Mouse (Mus musculus): ENCODE data around the gene Slbp. TPM values are rescaled to one million over a fixed set of nuclear protein-coding genes. Genes with fewer than 3 reads are reported as not detected.

Gene Slbp
- 119 and 138 TPM in 2 replicates for polyA plus RNA-seq (2015; fragmentation: Nextera tagmentation; extraction: Ambion mirVana)

- H3K36me3 ChIP-seq (ENCODE audit: control insufficient read depth, insufficient read depth), result peaks cover 34% of the 10 kb centered on the region
- peak within 1 kb of the TSS; percentile 68 for H3K4me3 ChIP-seq (ENCODE audit: low read length)
- peak; percentile 96 for ATAC-seq (replicated peaks; ENCODE audit: extremely low read depth, insufficient read depth, low FRiP score)
- peak within 1 kb of the TSS; percentile 74 for H3K4me2 ChIP-seq (ENCODE audit: low read depth, low read length)
- no peaks in the 10 kb centered on the region for H3K9me3 ChIP-seq (replicated peaks; ENCODE audit: control insufficient read depth, low read length)
- H3K27me3 ChIP-seq (ENCODE audit: control insufficient read depth, insufficient read depth, low read length), result no peaks in the 10 kb centered on the region
- H3K9ac ChIP-seq (ENCODE audit: low read length), result peak within 1 kb of the TSS; percentile 73
- under 1% methylated on average over 82 of the region's 82 CpGs for WGBS
- H3K27ac ChIP-seq (ENCODE audit: low read length), result peak within 1 kb of the TSS; percentile 87
- H3K4me1 ChIP-seq (ENCODE audit: control insufficient read depth, insufficient read depth, low read length), result peaks cover 32% of the 10 kb centered on the region
Observed at GRCm38 (mm10) chr5:33651921-33652782, at the start of gene Slbp. TSS of gene Slbp (minus strand) at chr5:33652574.

GRCm38 (mm10) chr5:33701832-33702231, 49.5 kb upstream of the Slbp start:
- H3K4me1 ChIP-seq (ENCODE audit: control insufficient read depth, insufficient read depth, low read length), result peaks cover 22% of the 10 kb centered on the region
- H3K27me3 ChIP-seq (ENCODE audit: control insufficient read depth, insufficient read depth, low read length), result peaks cover under 1% of the 10 kb centered on the region; the same call in 1 of the 2 replicates
- no peaks in the 10 kb centered on the region for H3K9me3 ChIP-seq (replicated peaks; ENCODE audit: control insufficient read depth, low read length)
- H3K4me2 ChIP-seq (ENCODE audit: low read depth, low read length), result no peak overlapping the region
- H3K27ac ChIP-seq (ENCODE audit: low read length), result no peak overlapping the region
- ATAC-seq (replicated peaks; ENCODE audit: extremely low read depth, insufficient read depth, low FRiP score), result no peak
- 81% methylated on average over 11 of the region's 11 CpGs for WGBS
- H3K36me3 ChIP-seq (ENCODE audit: control insufficient read depth, insufficient read depth), result no peaks in the 10 kb centered on the region
- H3K9ac ChIP-seq (ENCODE audit: low read length), result no peak overlapping the region
- no peak overlapping the region for H3K4me3 ChIP-seq (ENCODE audit: low read length)

GRCm38 (mm10) chr5:33700010-33700409, 47.6 kb upstream of the Slbp start:
- Histone ChIP-seq H3K9ac (ENCODE audit: low read length) (no peak overlapping the region), H3K4me2 (ENCODE audit: low read depth, low read length) (no peak overlapping the region), H3K4me3 (ENCODE audit: low read length) (no peak overlapping the region), H3K36me3 (ENCODE audit: control insufficient read depth, insufficient read depth) (no peaks in the 10 kb centered on the region), H3K27me3 (ENCODE audit: control insufficient read depth, insufficient read depth, low read length) (peaks cover 13% of the 10 kb centered on the region), H3K9me3 (replicated peaks; ENCODE audit: control insufficient read depth, low read length) (no peaks in the 10 kb centered on the region), H3K27ac (ENCODE audit: low read length) (no peak overlapping the region), H3K4me1 (ENCODE audit: control insufficient read depth, insufficient read depth, low read length) (peaks cover 15% of the 10 kb centered on the region)
- ATAC-seq (replicated peaks; ENCODE audit: extremely low read depth, insufficient read depth, low FRiP score), result no peak
- 23% methylated on average over 13 of the region's 13 CpGs for WGBS

DNA sequence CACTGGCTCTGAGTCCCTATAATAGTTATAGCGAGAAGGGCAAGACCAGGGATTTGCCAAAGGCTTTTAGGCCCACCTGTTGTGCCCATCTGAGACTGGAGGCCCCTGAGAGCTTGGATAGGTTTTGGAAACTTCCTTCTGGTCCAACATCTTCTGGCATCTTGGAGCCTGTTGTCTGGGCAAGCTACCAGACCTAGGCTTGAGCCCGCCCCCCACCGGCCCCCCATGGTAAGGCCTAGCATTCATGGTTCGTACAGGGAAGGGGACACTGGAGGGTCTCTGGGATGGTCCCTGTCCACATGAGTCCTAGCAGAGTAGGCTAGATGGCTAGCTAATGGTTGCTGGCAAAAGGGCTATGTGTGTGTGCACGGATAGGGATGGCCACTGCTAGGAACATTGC, 46.3 kb upstream of the Slbp start:
- Histone ChIP-seq H3K27me3 (ENCODE audit: control insufficient read depth, insufficient read depth, low read length) (peaks cover 21% of the 10 kb centered on the region), H3K9ac (ENCODE audit: low read length) (no peak overlapping the region), H3K4me1 (ENCODE audit: control insufficient read depth, insufficient read depth, low read length) (peaks cover 16% of the 10 kb centered on the region), H3K4me3 (ENCODE audit: low read length) (no peak overlapping the region), H3K27ac (ENCODE audit: low read length) (no peak overlapping the region), H3K36me3 (ENCODE audit: control insufficient read depth, insufficient read depth) (no peaks in the 10 kb centered on the region), H3K4me2 (ENCODE audit: low read depth, low read length) (no peak overlapping the region), H3K9me3 (replicated peaks; ENCODE audit: control insufficient read depth, low read length) (no peaks in the 10 kb centered on the region)
- 94% methylated on average over 5 of the region's 5 CpGs for WGBS
- ATAC-seq (replicated peaks; ENCODE audit: extremely low read depth, insufficient read depth, low FRiP score), result no peak

- H3K27ac ChIP-seq (ENCODE audit: low read length), result no peak overlapping the region
- no peak overlapping the region for H3K9ac ChIP-seq (ENCODE audit: low read length)
- peaks cover 21% of the 10 kb centered on the region for H3K27me3 ChIP-seq (ENCODE audit: control insufficient read depth, insufficient read depth, low read length)
- H3K36me3 ChIP-seq (ENCODE audit: control insufficient read depth, insufficient read depth), result no peaks in the 10 kb centered on the region
- no peak overlapping the region for H3K4me2 ChIP-seq (ENCODE audit: low read depth, low read length)
- peaks cover 16% of the 10 kb centered on the region for H3K4me1 ChIP-seq (ENCODE audit: control insufficient read depth, insufficient read depth, low read length)
- ATAC-seq (replicated peaks; ENCODE audit: extremely low read depth, insufficient read depth, low FRiP score), result no peak
- H3K9me3 ChIP-seq (replicated peaks; ENCODE audit: control insufficient read depth, low read length), result no peaks in the 10 kb centered on the region
- H3K4me3 ChIP-seq (ENCODE audit: low read length), result no peak overlapping the region
- 39% methylated on average over 13 of the region's 13 CpGs for WGBS
Observed at GRCm38 (mm10) chr5:33697947-33698512, 45.7 kb upstream of the Slbp start.

- H3K36me3 ChIP-seq (ENCODE audit: control insufficient read depth, insufficient read depth), result no peaks in the 10 kb centered on the region
- H3K4me2 ChIP-seq (ENCODE audit: low read depth, low read length), result no peak overlapping the region
- no peak overlapping the region for H3K27ac ChIP-seq (ENCODE audit: low read length)
- no peak overlapping the region for H3K9ac ChIP-seq (ENCODE audit: low read length)
- H3K9me3 ChIP-seq (replicated peaks; ENCODE audit: control insufficient read depth, low read length), result no peaks in the 10 kb centered on the region
- peaks cover 20% of the 10 kb centered on the region for H3K4me1 ChIP-seq (ENCODE audit: control insufficient read depth, insufficient read depth, low read length)
- 64% methylated on average over 1 of the region's 1 CpGs for WGBS
- peaks cover 21% of the 10 kb centered on the region for H3K27me3 ChIP-seq (ENCODE audit: control insufficient read depth, insufficient read depth, low read length)
- no peak for ATAC-seq (replicated peaks; ENCODE audit: extremely low read depth, insufficient read depth, low FRiP score)
- H3K4me3 ChIP-seq (ENCODE audit: low read length), result no peak overlapping the region
Observed at GRCm38 (mm10) chr5:33697534-33697933, 45.2 kb upstream of the Slbp start.

- Histone ChIP-seq H3K4me2 (ENCODE audit: low read depth, low read length) (no peak overlapping the region), H3K27me3 (ENCODE audit: control insufficient read depth, insufficient read depth, low read length) (peaks cover 21% of the 10 kb centered on the region)
- ATAC-seq (replicated peaks; ENCODE audit: extremely low read depth, insufficient read depth, low FRiP score), result no peak
Observed at GRCm38 (mm10) chr5:33696430-33696829, 44.1 kb upstream of the Slbp start.

GRCm38 (mm10) chr5:33695718-33696121, 43.3 kb upstream of the Slbp start:
- WGBS, result 7% methylated on average over 24 of the region's 24 CpGs
- ATAC-seq (replicated peaks; ENCODE audit: extremely low read depth, insufficient read depth, low FRiP score), result peak; percentile 45; the same call in 1 of the 2 replicates

More at GRCm38 (mm10) chr5:33696430-33696829, 44.1 kb upstream of the Slbp start:
- H3K4me3 ChIP-seq (ENCODE audit: low read length), result no peak overlapping the region
- no peak overlapping the region for H3K27ac ChIP-seq (ENCODE audit: low read length)
- H3K9ac ChIP-seq (ENCODE audit: low read length), result no peak overlapping the region
- H3K9me3 ChIP-seq (replicated peaks; ENCODE audit: control insufficient read depth, low read length), result no peaks in the 10 kb centered on the region
- 82% methylated on average over 5 of the region's 5 CpGs for WGBS
- peaks cover 24% of the 10 kb centered on the region for H3K4me1 ChIP-seq (ENCODE audit: control insufficient read depth, insufficient read depth, low read length)
- no peaks in the 10 kb centered on the region for H3K36me3 ChIP-seq (ENCODE audit: control insufficient read depth, insufficient read depth)

More at GRCm38 (mm10) chr5:33695718-33696121, 43.3 kb upstream of the Slbp start:
- Histone ChIP-seq H3K9ac (ENCODE audit: low read length) (peak overlapping the region; percentile 83), H3K36me3 (ENCODE audit: control insufficient read depth, insufficient read depth) (no peaks in the 10 kb centered on the region), H3K4me1 (ENCODE audit: control insufficient read depth, insufficient read depth, low read length) (peaks cover 24% of the 10 kb centered on the region), H3K27me3 (ENCODE audit: control insufficient read depth, insufficient read depth, low read length) (peaks cover 21% of the 10 kb centered on the region), H3K27ac (ENCODE audit: low read length) (peak overlapping the region; percentile 20; the same call in 1 of the 2 replicates), H3K4me2 (ENCODE audit: low read depth, low read length) (peak overlapping the region; percentile 97), H3K4me3 (ENCODE audit: low read length) (peak overlapping the region; percentile 62), H3K9me3 (replicated peaks; ENCODE audit: control insufficient read depth, low read length) (no peaks in the 10 kb centered on the region)
